Mouse (Mus musculus): ENCODE measurements around the gene Prdm1.

Prdm1 gene

GRCm38 (mm10) chr10:44420211-44420610, 108.1 kb downstream of the Prdm1 start:
- no peak for DNase-seq (ENCODE audit: low spot score)

GRCm38 (mm10) chr10:44418901-44419300, 109.4 kb downstream of the Prdm1 start:
- no peak for DNase-seq (ENCODE audit: low spot score)

DNA sequence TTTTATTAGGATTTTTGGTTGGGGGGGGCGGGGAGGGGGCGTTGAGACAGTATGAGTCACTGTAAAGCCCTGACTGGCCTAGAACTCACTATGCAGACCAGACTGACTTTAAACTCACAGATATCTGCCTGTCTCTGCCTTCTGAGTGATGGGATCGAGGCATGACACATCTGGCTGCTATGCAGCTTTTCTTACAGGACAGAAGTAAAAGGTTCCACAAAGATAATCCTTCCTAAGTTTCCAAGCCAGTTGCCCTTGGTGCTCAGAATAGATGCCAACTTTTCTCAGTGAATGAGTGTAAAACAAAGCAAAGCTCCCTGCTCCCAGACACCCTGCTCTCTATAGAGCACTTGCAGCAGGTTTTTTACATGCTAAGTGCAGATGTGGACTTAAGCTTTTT, 112.7 kb downstream of the Prdm1 start:
- DNase-seq (ENCODE audit: low spot score), result no peak

GRCm38 (mm10) chr10:44409958-44410357, 118.3 kb downstream of the Prdm1 start:
- no peak for DNase-seq (ENCODE audit: low spot score)

DNA sequence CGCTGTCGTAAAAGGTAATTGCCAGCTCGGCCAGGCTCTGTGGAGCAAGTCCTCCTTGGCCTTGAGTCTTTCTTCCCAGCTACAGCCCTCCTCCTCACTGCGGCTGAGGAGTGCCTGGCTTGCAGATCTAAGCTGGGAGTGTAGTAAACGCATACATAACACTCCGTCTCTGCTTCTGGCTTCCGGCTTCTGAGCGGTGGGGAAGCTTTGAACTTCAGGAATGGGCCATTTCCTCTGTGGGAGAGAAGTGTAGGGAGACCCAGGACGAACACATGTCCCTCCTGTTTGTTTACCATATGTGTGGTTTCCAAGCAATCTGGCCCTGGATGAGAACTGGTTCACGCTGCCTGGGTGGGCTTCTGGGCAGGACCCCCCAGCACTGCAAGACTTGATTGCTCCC, 119.2 kb downstream of the Prdm1 start:
- no peak for DNase-seq (ENCODE audit: low spot score)

DNA sequence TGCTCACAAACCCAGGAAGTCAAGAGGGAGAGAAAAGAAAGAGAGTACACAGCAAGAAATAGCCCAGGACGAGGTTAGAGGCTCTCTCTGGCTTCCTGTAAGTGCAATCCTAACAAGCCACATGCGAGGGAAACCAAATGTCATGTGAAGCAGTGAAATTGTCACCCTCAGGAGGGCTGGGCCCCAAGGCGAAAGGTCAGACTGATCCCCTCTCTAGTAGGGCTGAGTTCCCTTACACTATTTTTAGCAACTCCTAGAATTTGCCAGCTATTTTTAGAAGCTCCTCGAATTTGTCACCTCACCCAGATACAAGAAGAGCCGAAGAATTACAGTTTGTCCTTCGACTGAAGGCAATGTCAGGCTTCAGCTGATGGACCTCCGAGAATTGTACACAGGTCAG, 124.9 kb downstream of the Prdm1 start:
- no peak for DNase-seq (ENCODE audit: low spot score)

DNA sequence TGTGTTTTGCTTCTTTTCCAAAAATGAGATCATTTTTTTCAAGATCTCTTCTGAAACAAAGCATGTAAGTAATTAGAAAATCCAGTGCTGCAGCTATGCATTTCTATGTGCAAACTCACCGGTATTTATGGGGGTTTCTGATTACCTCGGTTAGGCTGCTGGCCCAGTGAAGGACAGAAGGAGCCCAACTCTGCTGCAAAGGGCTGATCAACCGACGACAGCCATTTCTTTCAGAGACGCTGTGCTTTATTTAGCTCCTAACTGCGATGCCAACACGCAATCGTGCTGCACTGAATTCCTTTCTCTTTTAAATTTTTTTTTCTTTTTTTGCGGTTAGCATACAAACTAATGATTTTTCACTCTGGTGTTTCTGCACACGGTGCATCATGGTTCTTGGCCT, 126.7 kb downstream of the Prdm1 start:
- DNase-seq (ENCODE audit: low spot score), result no peak

DNA sequence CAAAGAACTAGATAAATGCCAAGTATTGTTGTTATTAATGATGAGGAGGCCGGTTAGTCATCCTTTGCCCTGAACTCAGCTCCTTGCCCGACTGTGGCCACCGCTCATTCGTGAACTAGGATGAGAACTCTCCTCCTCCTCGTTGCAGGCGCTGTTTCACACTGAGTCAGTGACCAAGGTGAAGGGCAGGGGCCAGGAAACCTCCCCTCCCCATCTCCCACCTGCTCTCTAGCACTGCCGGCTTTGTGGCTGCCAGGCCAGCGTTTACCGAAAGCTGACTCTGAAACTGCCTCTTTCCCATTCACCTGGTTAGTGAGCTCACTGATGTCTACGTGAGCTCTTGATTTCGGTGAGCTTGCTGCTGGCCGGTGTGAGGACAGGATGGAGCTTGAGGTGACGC, 127.7 kb downstream of the Prdm1 start:
- no peak for DNase-seq (ENCODE audit: low spot score)

GRCm38 (mm10) chr10:44400119-44400518, 128.2 kb downstream of the Prdm1 start:
- no peak for DNase-seq (ENCODE audit: low spot score)

- no peak for DNase-seq (ENCODE audit: low spot score)
Measured at GRCm38 (mm10) chr10:44392855-44393254, 135.4 kb downstream of the Prdm1 start.

GRCm38 (mm10) chr10:44391509-44392290, 136.6 kb downstream of the Prdm1 start:
- DNase-seq (ENCODE audit: low spot score), result no peak

DNA sequence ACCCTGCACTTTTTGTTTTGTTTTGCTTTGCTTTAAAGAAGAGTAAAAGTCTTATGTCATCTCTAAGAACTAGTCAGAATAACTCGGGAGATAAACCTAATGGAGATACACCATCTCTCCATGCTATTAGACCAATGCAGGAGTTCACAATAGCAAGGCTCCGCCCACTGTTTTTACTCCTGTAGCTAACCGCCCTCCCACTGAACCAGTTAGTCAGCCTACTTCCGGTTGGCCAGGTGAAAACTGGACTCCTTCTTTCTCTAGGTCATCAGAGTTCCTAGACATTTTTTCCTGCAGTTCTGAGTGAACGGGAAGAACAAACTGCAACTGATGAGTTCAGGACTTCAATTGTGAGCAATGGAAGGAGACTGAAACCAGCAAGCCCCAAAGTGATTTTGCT, 138.0 kb downstream of the Prdm1 start:
- no peak for DNase-seq (ENCODE audit: low spot score)

DNA sequence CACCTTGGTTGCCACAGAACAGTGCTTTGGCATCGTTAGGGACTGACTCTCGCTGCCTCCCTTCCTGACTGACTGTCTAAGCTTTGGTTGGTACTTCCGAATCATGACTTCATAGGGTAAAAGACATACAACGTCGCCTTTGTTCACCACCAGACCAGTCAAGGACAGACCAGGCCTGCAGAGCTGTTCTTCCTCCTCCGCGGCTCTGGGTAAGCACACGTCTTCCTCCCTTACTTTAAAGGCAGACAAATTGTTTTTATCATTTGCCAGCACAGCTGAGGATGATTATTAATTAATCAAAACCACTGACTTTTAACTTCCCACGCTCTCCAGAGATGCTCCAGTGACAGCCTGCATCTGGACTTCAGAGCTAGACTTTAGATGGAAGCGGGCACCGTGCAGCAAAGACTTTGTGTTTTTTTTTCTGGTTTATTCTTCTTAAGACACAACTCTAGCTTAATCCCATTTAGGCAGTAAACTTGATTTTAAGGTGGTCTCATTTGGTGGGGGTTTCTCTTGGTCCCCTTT, 139.5 kb downstream of the Prdm1 start:
- no peak for DNase-seq (ENCODE audit: low spot score)

Measured in urinary bladder, postnatal 14 days (tissue).